Mouse (Mus musculus) gastrocnemius, adult 18-20 months (tissue): ENCODE results near the gene Ptger2. TPM values are rescaled to one million over a fixed set of nuclear protein-coding genes. Genes with fewer than 3 reads are reported as not detected.

Experiments used
- DNase-seq: peaks from one replicate; pipeline ENCODE4 v3.0.0; 2021; ENCODE audit warnings: low spot score
- microRNA-seq: library from miRNA; unstranded; fragments of <30 nt; microRNA quantifications from one replicate; pipeline ENCODE4 v1.2.0, GENCODE M21; 2021
- total RNA-seq, 2 experiments: library from RNA; stranded (reverse); gene quantifications; 2 replicates each; pipeline ENCODE4 v1.2.3; 2021

Gene Ptger2
- total RNA-seq, 2 experiments from 2014 or later: 0.09 TPM; not detected in 1

GRCm38 (mm10) chr14:45048128-45048527 lies 60.1 kb downstream of the Ptger2 start:
- DNase-seq: no peak

- DNase-seq: peak; percentile 19
Measured at GRCm38 (mm10) chr14:45049689-45050418, 61.9 kb downstream of the Ptger2 start.

GRCm38 (mm10) chr14:45050419-45050776 lies 62.4 kb downstream of the Ptger2 start:
- no peak for DNase-seq

GRCm38 (mm10) chr14:45051116-45051515 lies 63.1 kb downstream of the Ptger2 start:
- no peak for DNase-seq

Small RNA genes within 50 kb of the gene (microRNA-seq; reads per million reads assigned to microRNA genes)
- gene Mir327: not detected

Other genes with a start within 250 kb of the Ptger2 start
- gene Gm8267, start 237.9 kb upstream of the Ptger2 start, total RNA-seq: not detected
- gene Ptgdr, start 128.8 kb upstream of the Ptger2 start, total RNA-seq: not detected
- gene Gpr137c, start 231.5 kb downstream of the Ptger2 start, total RNA-seq: 1 to 10 TPM; 2.2 to 3.7 TPM
- gene Txndc16, start 232.1 kb downstream of the Ptger2 start, total RNA-seq: 1 to 10 TPM; 9.3 to 9.4 TPM